Mouse (Mus musculus): ENCODE measurements around the gene Eif4e. TPM values are rescaled to one million over a fixed set of nuclear protein-coding genes. Genes with fewer than 3 reads are reported as not detected.

Gene Eif4e
- total and polyA plus RNA-seq, 2 experiments from 2014 or later: 42.1 to 172 TPM

DNA sequence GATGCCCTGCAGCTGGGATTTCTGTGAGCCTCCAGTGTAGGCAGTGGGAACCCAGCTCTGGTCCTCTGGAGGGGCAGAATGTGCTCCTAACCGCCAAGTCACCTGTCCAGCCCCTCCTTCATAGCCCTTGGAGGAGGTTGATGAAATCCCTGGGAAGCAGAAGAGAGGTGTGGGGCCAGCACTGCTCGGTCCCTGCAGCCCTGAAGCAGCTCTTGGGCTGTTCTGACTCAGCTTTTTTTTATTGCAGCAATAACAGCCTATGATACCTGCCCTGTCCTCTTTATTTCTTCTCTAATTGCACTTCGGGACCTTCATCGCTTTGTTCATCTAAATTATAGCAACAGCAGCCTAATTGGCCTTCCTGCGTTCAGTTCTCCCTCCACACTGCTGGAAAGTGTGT, 15.5 kb upstream of the Eif4e start:
- Histone ChIP-seq H3K36me3 (replicated peaks; ENCODE audit: control insufficient read depth, insufficient read depth, low read length) (no peaks in the 10 kb centered on the region), H3K4me2 (ENCODE audit: low read depth, low read length) (no peak overlapping the region), H3K27me3 (ENCODE audit: control insufficient read depth, insufficient read depth, low read length) (no peaks in the 10 kb centered on the region), H3K9ac (replicated peaks; ENCODE audit: low read depth, low read length) (no peak overlapping the region), H3K9me3 (replicated peaks; ENCODE audit: control insufficient read depth, low read length) (no peaks in the 10 kb centered on the region), H3K4me1 (ENCODE audit: control insufficient read depth, insufficient read depth) (no peaks in the 10 kb centered on the region), H3K4me3 (ENCODE audit: low read depth, low read length) (no peak overlapping the region), H3K27ac (ENCODE audit: low read depth) (no peak overlapping the region)
- no peak for TF ChIP-seq EP300 (IDR thresholded peaks at IDR 0.05; ENCODE audit: low read depth)
- no peak for TF ChIP-seq CTCF (IDR thresholded peaks at IDR 0.05; ENCODE audit: low read depth)
- 74% methylated on average over 5 of the region's 5 CpGs for WGBS
- ATAC-seq (ENCODE audit: insufficient read depth, low read depth): no peak
- DNase-seq (ENCODE audit: low spot score): no peak

GRCm38 (mm10) chr3:138513243-138513642, 12.7 kb upstream of the Eif4e start:
- Histone ChIP-seq H3K27me3 (ENCODE audit: control insufficient read depth, insufficient read depth, low read length) (no peaks in the 10 kb centered on the region), H3K9me3 (replicated peaks; ENCODE audit: control insufficient read depth, low read length) (no peaks in the 10 kb centered on the region), H3K27ac (ENCODE audit: low read depth) (no peak overlapping the region), H3K9ac (replicated peaks; ENCODE audit: low read depth, low read length) (no peak overlapping the region), H3K4me1 (ENCODE audit: control insufficient read depth, insufficient read depth) (no peaks in the 10 kb centered on the region), H3K4me3 (ENCODE audit: low read depth, low read length) (no peak overlapping the region), H3K36me3 (replicated peaks; ENCODE audit: control insufficient read depth, insufficient read depth, low read length) (no peaks in the 10 kb centered on the region), H3K4me2 (ENCODE audit: low read depth, low read length) (no peak overlapping the region)
- TF ChIP-seq EP300 (IDR thresholded peaks at IDR 0.05; ENCODE audit: low read depth) (no peak), CTCF (IDR thresholded peaks at IDR 0.05; ENCODE audit: low read depth) (no peak)
- ATAC-seq (ENCODE audit: insufficient read depth, low read depth) (no peak), DNase-seq (ENCODE audit: low spot score) (no peak)
- 75% methylated on average over 12 of the region's 12 CpGs for WGBS

- DNase-seq (ENCODE audit: low spot score) (no peak), ATAC-seq (ENCODE audit: insufficient read depth, low read depth) (no peak)
- Histone ChIP-seq H3K4me2 (ENCODE audit: low read depth, low read length) (no peak overlapping the region), H3K4me1 (ENCODE audit: control insufficient read depth, insufficient read depth) (no peaks in the 10 kb centered on the region), H3K9ac (replicated peaks; ENCODE audit: low read depth, low read length) (no peak overlapping the region), H3K27ac (ENCODE audit: low read depth) (no peak overlapping the region), H3K27me3 (ENCODE audit: control insufficient read depth, insufficient read depth, low read length) (no peaks in the 10 kb centered on the region), H3K9me3 (replicated peaks; ENCODE audit: control insufficient read depth, low read length) (no peaks in the 10 kb centered on the region), H3K4me3 (ENCODE audit: low read depth, low read length) (no peak overlapping the region), H3K36me3 (replicated peaks; ENCODE audit: control insufficient read depth, insufficient read depth, low read length) (no peaks in the 10 kb centered on the region)
- 61% methylated on average over 3 of the region's 3 CpGs for WGBS
- no peak for TF ChIP-seq CTCF (IDR thresholded peaks at IDR 0.05; ENCODE audit: low read depth)
- TF ChIP-seq EP300 (IDR thresholded peaks at IDR 0.05; ENCODE audit: low read depth): no peak
Observed at GRCm38 (mm10) chr3:138514749-138515148, 11.2 kb upstream of the Eif4e start.

DNA sequence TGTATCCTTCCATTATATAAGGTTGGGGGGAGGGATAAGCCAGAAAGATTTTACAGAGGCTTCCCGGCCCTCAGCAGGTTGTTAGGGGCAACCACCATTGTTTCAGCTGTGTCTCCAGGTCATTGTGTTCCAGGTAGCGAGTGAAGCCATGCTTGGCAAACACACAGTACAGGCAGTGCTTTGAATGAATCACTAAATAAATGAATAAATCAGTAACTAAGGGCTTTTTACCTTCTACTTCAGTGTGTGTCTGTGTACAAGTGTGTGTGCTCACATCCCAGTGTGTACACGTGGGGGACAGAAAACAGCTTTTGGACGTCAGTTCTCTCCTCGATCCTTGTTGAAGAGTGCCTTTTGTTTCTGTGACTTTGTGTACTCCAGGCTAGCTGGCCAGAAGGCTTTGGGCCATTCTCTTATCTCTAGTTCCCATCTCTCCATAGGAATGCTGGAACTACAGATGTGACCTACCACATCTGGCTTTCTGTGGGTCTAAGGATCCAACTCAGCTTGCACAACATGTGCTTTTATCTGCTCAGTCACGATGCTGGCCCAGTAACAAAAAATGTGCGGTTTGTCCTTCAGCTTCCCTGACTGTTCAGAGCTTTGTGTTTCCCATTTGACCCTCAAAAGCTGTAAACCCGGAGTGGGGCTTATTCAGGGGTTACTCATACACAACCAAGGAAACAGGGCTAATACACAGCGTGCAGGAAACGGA, 10.2 kb upstream of the Eif4e start:
- Histone ChIP-seq H3K27me3 (ENCODE audit: control insufficient read depth, insufficient read depth, low read length) (no peaks in the 10 kb centered on the region), H3K36me3 (replicated peaks; ENCODE audit: control insufficient read depth, insufficient read depth, low read length) (no peaks in the 10 kb centered on the region), H3K27ac (ENCODE audit: low read depth) (no peak overlapping the region), H3K9me3 (replicated peaks; ENCODE audit: control insufficient read depth, low read length) (no peaks in the 10 kb centered on the region), H3K4me3 (ENCODE audit: low read depth, low read length) (no peak overlapping the region), H3K4me2 (ENCODE audit: low read depth, low read length) (no peak overlapping the region), H3K4me1 (ENCODE audit: control insufficient read depth, insufficient read depth) (no peaks in the 10 kb centered on the region), H3K9ac (replicated peaks; ENCODE audit: low read depth, low read length) (no peak overlapping the region)
- no peak for DNase-seq (ENCODE audit: low spot score)
- 64% methylated on average over 10 of the region's 10 CpGs for WGBS
- ATAC-seq (ENCODE audit: insufficient read depth, low read depth): no peak
- TF ChIP-seq CTCF (IDR thresholded peaks at IDR 0.05; ENCODE audit: low read depth): no peak
- TF ChIP-seq EP300 (IDR thresholded peaks at IDR 0.05; ENCODE audit: low read depth): no peak

DNA sequence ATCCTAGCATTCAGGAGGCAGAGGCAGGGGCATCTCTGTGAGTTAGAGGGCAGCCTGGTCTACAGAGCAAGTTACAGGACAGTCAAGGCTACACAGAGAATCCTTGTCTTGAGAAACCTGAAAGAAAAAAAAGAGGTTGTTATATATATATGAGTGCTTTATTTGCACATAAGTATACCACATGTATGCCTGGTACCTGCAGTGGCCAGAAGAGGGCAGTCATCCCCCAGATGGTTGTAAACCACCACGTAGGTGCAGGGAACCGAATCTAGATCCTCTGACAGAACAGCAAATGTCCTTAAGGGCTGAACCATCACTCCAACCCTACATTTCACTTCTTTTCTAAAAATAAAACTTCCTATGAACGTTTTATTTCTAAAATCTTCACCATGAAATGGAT, 8.1 kb upstream of the Eif4e start:
- H3K9ac ChIP-seq (replicated peaks; ENCODE audit: low read depth, low read length): no peak overlapping the region
- no peak for ATAC-seq (ENCODE audit: insufficient read depth, low read depth)
- no peaks in the 10 kb centered on the region for H3K9me3 ChIP-seq (replicated peaks; ENCODE audit: control insufficient read depth, low read length)
- no peak overlapping the region for H3K4me2 ChIP-seq (ENCODE audit: low read depth, low read length)
- H3K4me3 ChIP-seq (ENCODE audit: low read depth, low read length): no peak overlapping the region
- H3K4me1 ChIP-seq (ENCODE audit: control insufficient read depth, insufficient read depth): no peaks in the 10 kb centered on the region
- no peaks in the 10 kb centered on the region for H3K27me3 ChIP-seq (ENCODE audit: control insufficient read depth, insufficient read depth, low read length)
- WGBS: 59% methylated on average over 3 of the region's 3 CpGs
- no peak for DNase-seq (ENCODE audit: low spot score)
- TF ChIP-seq EP300 (IDR thresholded peaks at IDR 0.05; ENCODE audit: low read depth) (no peak), CTCF (IDR thresholded peaks at IDR 0.05; ENCODE audit: low read depth) (0 out of 2 replicates have a peak, but pooled peaks have one; percentile 5)
- H3K27ac ChIP-seq (ENCODE audit: low read depth): no peak overlapping the region
- H3K36me3 ChIP-seq (replicated peaks; ENCODE audit: control insufficient read depth, insufficient read depth, low read length): no peaks in the 10 kb centered on the region

DNA sequence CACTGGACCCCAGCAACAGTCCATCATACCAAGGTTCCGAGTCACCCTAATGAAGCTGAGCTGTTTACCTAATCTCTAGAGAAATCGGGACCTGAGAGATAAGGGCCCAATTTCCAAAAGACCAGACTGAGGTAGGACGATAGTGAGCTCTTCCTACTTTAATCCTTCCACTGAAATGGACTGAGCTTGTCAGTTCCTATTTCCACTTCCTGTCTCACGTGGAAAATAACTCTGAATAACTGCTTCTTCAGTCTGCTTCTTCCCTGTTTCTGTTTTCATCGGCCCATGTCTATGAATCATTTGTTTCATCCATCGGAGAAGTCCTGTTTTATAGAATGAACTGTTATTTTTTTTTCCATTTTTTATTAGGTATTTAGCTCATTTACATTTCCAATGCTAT, 6.8 kb upstream of the Eif4e start:
- Histone ChIP-seq H3K9ac (replicated peaks; ENCODE audit: low read depth, low read length) (no peak overlapping the region), H3K27ac (ENCODE audit: low read depth) (no peak overlapping the region), H3K9me3 (replicated peaks; ENCODE audit: control insufficient read depth, low read length) (no peaks in the 10 kb centered on the region), H3K27me3 (ENCODE audit: control insufficient read depth, insufficient read depth, low read length) (no peaks in the 10 kb centered on the region), H3K4me2 (ENCODE audit: low read depth, low read length) (no peak overlapping the region), H3K36me3 (replicated peaks; ENCODE audit: control insufficient read depth, insufficient read depth, low read length) (no peaks in the 10 kb centered on the region), H3K4me1 (ENCODE audit: control insufficient read depth, insufficient read depth) (no peaks in the 10 kb centered on the region), H3K4me3 (ENCODE audit: low read depth, low read length) (no peak overlapping the region)
- TF ChIP-seq EP300 (IDR thresholded peaks at IDR 0.05; ENCODE audit: low read depth) (no peak), CTCF (IDR thresholded peaks at IDR 0.05; ENCODE audit: low read depth) (no peak)
- no peak for DNase-seq (ENCODE audit: low spot score)
- 62% methylated on average over 6 of the region's 6 CpGs for WGBS
- ATAC-seq (ENCODE audit: insufficient read depth, low read depth): no peak
